Mouse (Mus musculus): ENCODE results near the gene Gm28539. TPM values are rescaled to one million over a fixed set of nuclear protein-coding genes. Genes with fewer than 3 reads are reported as not detected.

The Gm28539 gene
- total and polyA plus RNA-seq, 3 experiments, result 2.9 to 13.9 TPM; not detected in 1

DNA sequence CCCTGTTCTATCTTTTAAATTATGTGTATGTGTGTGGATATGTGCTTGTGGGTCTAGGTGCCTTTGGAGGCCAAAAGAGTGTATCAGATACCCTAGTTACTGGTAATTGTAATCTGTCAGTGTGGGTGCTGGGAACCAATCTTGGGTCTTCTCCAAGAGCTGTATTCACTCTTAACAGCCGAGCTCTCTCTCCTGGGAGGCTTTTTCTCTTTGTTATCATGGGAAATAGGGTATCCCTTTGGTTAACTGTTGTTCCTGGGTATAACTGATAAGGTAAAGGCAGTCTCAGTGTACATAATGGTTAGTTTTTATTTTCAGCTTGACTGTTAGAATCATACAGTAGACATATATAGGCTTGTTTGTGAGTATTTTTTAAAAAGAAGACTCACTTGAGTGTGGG is 14.0 kb upstream of the Gm28539 start:
- TF ChIP-seq JUND (IDR thresholded peaks at IDR 0.05; ENCODE audit: low read depth, low read length) (no peak), ZNF384 (IDR thresholded peaks at IDR 0.05; ENCODE audit: low read depth, low read length) (no peak), ZMIZ1 (IDR thresholded peaks at IDR 0.05; ENCODE audit: low read depth, low read length) (no peak), MAZ (IDR thresholded peaks at IDR 0.05; ENCODE audit: low read depth, low read length) (no peak), SMC3 (IDR thresholded peaks at IDR 0.05; ENCODE audit: low read depth, low read length) (no peak), MYB (IDR thresholded peaks at IDR 0.05; ENCODE audit: low read depth, low read length) (peak; percentile 79), UBTF (IDR thresholded peaks at IDR 0.05; ENCODE audit: borderline replicate concordance, insufficient read depth, low read depth, low read length) (no peak), USF2 (IDR thresholded peaks at IDR 0.05; ENCODE audit: borderline replicate concordance in 1 of 2, insufficient read depth in 1 of 2, low read depth in 1 of 2, low read length in 2 of 2) (no peak), MYC (IDR thresholded peaks at IDR 0.05; ENCODE audit: low read depth, low read length) (no peak), TBP (IDR thresholded peaks at IDR 0.05; ENCODE audit: low read depth, low read length) (no peak), GABPA (IDR thresholded peaks at IDR 0.05; ENCODE audit: low read depth, low read length) (no peak), EP300 (IDR thresholded peaks at IDR 0.05; ENCODE audit: low read depth in 1 of 2, low read length in 2 of 2) (peak; percentile 95 to 97), CHD1 (IDR thresholded peaks at IDR 0.05; ENCODE audit: low read depth, low read length) (no peak), NRF1 (IDR thresholded peaks at IDR 0.05; ENCODE audit: insufficient read depth, low read depth, low read length, poor library complexity, severe bottlenecking) (no peak), POLR2A (IDR thresholded peaks at IDR 0.05; ENCODE audit: control insufficient read depth in 1 of 2, insufficient read depth in 1 of 2, low read depth in 1 of 2, low read length in 2 of 2, poor library complexity in 1 of 2) (no peak), ELF1 (IDR thresholded peaks at IDR 0.05; ENCODE audit: low read depth, low read length) (no peak), MAFK (IDR thresholded peaks at IDR 0.05; ENCODE audit: borderline replicate concordance, low read depth, low read length) (no peak), KAT2A (conservative IDR thresholded peaks at IDR 0.05; ENCODE audit: low read depth, low read length) (no peak), MXI1 (IDR thresholded peaks at IDR 0.05; ENCODE audit: low read depth, low read length) (no peak), CHD2 (IDR thresholded peaks at IDR 0.05; ENCODE audit: low read length) (peak; percentile 13; the same call in 1 of the 2 replicates), TCF12 (IDR thresholded peaks at IDR 0.05; ENCODE audit: low read depth, low read length) (peak; percentile 96), SIN3A (IDR thresholded peaks at IDR 0.05; ENCODE audit: low read length) (peak; percentile 76), CTCF (IDR thresholded peaks at IDR 0.05 in 2 of 3, conservative IDR thresholded peaks at IDR 0.05 in 1 of 3; ENCODE audit: control insufficient read depth in 1 of 3, insufficient read depth in 1 of 3, low read depth in 2 of 3, low read length in 3 of 3, poor library complexity in 1 of 3, severe bottlenecking in 1 of 3) (no peak), BHLHE40 (IDR thresholded peaks at IDR 0.05; ENCODE audit: borderline replicate concordance, low read depth, low read length) (no peak), MAX (IDR thresholded peaks at IDR 0.05; ENCODE audit: low read length) (no peak), NELFE (IDR thresholded peaks at IDR 0.05; ENCODE audit: low read depth, low read length) (no peak), MEF2A (IDR thresholded peaks at IDR 0.05; ENCODE audit: extremely low read depth, insufficient replicate concordance, low read depth, low read length, poor library complexity, severe bottlenecking) (no peak), GATA1 (IDR thresholded peaks at IDR 0.05; ENCODE audit: low read depth, low read length) (peak; percentile 95), RAD21 (IDR thresholded peaks at IDR 0.05; ENCODE audit: low read depth, low read length) (no peak), ETS1 (IDR thresholded peaks at IDR 0.05; ENCODE audit: low read depth, low read length) (peak; percentile 82), E2F4 (IDR thresholded peaks at IDR 0.05; ENCODE audit: borderline replicate concordance, low read depth, low read length) (no peak), TAL1 (IDR thresholded peaks at IDR 0.05; ENCODE audit: low read length) (peak; percentile 87), USF1 (IDR thresholded peaks at IDR 0.05; ENCODE audit: low read depth, low read length) (0 out of 2 replicates have a peak, but pooled peaks have one; percentile 73), HCFC1 (IDR thresholded peaks at IDR 0.05; ENCODE audit: low read depth, low read length) (0 out of 2 replicates have a peak, but pooled peaks have one; percentile 21), RCOR1 (IDR thresholded peaks at IDR 0.05; ENCODE audit: low read depth, low read length) (peak; percentile 86), ZKSCAN1 (IDR thresholded peaks at IDR 0.05; ENCODE audit: low read depth, low read length) (no peak)
- Histone ChIP-seq H3K27ac (ENCODE audit: control insufficient read depth, low read depth, low read length) (peak overlapping the region; percentile 77), H3K9me3 (replicated peaks; ENCODE audit: insufficient read depth, low read length) (no peaks in the 10 kb centered on the region), H3K36me3 (ENCODE audit: control insufficient read depth in 1 of 2, insufficient read depth in 2 of 2, low read length in 2 of 2) (peaks cover 23 to 45% of the 10 kb centered on the region in 2 experiments), H3K4me3 (ENCODE audit: control insufficient read depth in 1 of 2, insufficient read depth in 1 of 2, low read depth in 2 of 2, low read length in 2 of 2) (no peak overlapping the region), H3K79me2 (ENCODE audit: control insufficient read depth, insufficient read depth, low read length, poor library complexity) (no peaks in the 10 kb centered on the region), H3K4me1 (ENCODE audit: control insufficient read depth in 1 of 2, insufficient read depth in 2 of 2, low read length in 2 of 2) (peaks cover 17 to 26% of the 10 kb centered on the region in 2 experiments), H3K9ac (ENCODE audit: control insufficient read depth, low read depth, low read length, poor library complexity, severe bottlenecking) (no peak overlapping the region), H3K27me3 (ENCODE audit: control insufficient read depth in 1 of 2, insufficient read depth in 2 of 2, low read length in 2 of 2) (no peaks in the 10 kb centered on the region)
- DNase-seq (ENCODE audit: low read depth, low spot score), result peak; percentile 87
